Mouse (Mus musculus): ENCODE results near the gene Fam72a. TPM values are rescaled to one million over a fixed set of nuclear protein-coding genes. Genes with fewer than 3 reads are reported as not detected.

Gene Fam72a
- polyA plus RNA-seq, 1 experiment: 0.14 TPM

- Histone ChIP-seq H3K27me3 (ENCODE audit: control insufficient read depth, insufficient read depth, low read length) (no peaks in the 10 kb centered on the region), H3K36me3 (ENCODE audit: control insufficient read depth, insufficient read depth, low read length) (no peaks in the 10 kb centered on the region), H3K27ac (ENCODE audit: insufficient read depth, low read length) (no peak overlapping the region), H3K4me3 (ENCODE audit: extremely low read depth, insufficient read depth, insufficient read length) (no peak overlapping the region), H3K4me1 (ENCODE audit: control insufficient read depth, insufficient read depth, insufficient read length) (no peaks in the 10 kb centered on the region)
- DNase-seq (ENCODE audit: low read depth in 1 of 2, low spot score in 2 of 2): no peak
- TF ChIP-seq CTCF (IDR thresholded peaks at IDR 0.05; ENCODE audit: extremely low read depth, insufficient read depth, insufficient read length, insufficient replicate concordance) (no peak), POLR2A (IDR thresholded peaks at IDR 0.05; ENCODE audit: low read depth, low read length) (no peak)
- 81% methylated on average over 3 of the region's 3 CpGs for WGBS
These were observed 15.8 kb upstream of the Fam72a start for GRCm38 (mm10) chr1:131511661-131512500.

DNA sequence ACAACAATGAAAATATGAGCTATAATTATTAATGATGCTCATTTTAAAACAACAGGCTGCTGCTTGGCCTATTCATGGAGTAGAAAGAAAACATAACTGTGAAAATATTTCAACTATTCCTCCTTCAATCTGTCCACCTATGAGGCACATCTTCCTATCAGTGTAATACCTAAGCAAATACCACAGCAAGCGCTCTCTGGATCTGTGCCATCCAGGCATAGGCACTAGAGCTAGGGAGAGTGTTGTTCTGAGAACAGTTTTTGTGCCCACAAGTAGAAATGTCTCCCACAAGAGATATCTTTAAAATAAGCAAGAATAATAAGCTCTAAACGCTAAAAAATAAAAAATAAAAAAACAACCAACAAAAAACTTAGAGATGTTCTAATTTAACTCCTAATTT is 14.6 kb upstream of the Fam72a start:
- no peaks in the 10 kb centered on the region for H3K36me3 ChIP-seq (ENCODE audit: control insufficient read depth, insufficient read depth, low read length)
- H3K4me1 ChIP-seq (ENCODE audit: control insufficient read depth, insufficient read depth, insufficient read length): no peaks in the 10 kb centered on the region
- no peak for TF ChIP-seq CTCF (IDR thresholded peaks at IDR 0.05; ENCODE audit: extremely low read depth, insufficient read depth, insufficient read length, insufficient replicate concordance)
- TF ChIP-seq POLR2A (IDR thresholded peaks at IDR 0.05; ENCODE audit: low read depth, low read length): no peak
- H3K27ac ChIP-seq (ENCODE audit: insufficient read depth, low read length): no peak overlapping the region
- H3K27me3 ChIP-seq (ENCODE audit: control insufficient read depth, insufficient read depth, low read length): no peaks in the 10 kb centered on the region
- 94% methylated on average over 2 of the region's 2 CpGs for WGBS
- H3K4me3 ChIP-seq (ENCODE audit: extremely low read depth, insufficient read depth, insufficient read length): no peak overlapping the region
- no peak for DNase-seq (ENCODE audit: low read depth in 1 of 2, low spot score in 2 of 2)

GRCm38 (mm10) chr1:131514197-131514596 is 13.5 kb upstream of the Fam72a start:
- no peak for DNase-seq (ENCODE audit: low read depth in 1 of 2, low spot score in 2 of 2)
- TF ChIP-seq POLR2A (IDR thresholded peaks at IDR 0.05; ENCODE audit: low read depth, low read length) (no peak), CTCF (IDR thresholded peaks at IDR 0.05; ENCODE audit: extremely low read depth, insufficient read depth, insufficient read length, insufficient replicate concordance) (no peak)
- Histone ChIP-seq H3K27me3 (ENCODE audit: control insufficient read depth, insufficient read depth, low read length) (no peaks in the 10 kb centered on the region), H3K4me1 (ENCODE audit: control insufficient read depth, insufficient read depth, insufficient read length) (no peaks in the 10 kb centered on the region), H3K27ac (ENCODE audit: insufficient read depth, low read length) (no peak overlapping the region), H3K4me3 (ENCODE audit: extremely low read depth, insufficient read depth, insufficient read length) (no peak overlapping the region), H3K36me3 (ENCODE audit: control insufficient read depth, insufficient read depth, low read length) (no peaks in the 10 kb centered on the region)
- WGBS: 82% methylated on average over 1 of the region's 1 CpGs

DNA sequence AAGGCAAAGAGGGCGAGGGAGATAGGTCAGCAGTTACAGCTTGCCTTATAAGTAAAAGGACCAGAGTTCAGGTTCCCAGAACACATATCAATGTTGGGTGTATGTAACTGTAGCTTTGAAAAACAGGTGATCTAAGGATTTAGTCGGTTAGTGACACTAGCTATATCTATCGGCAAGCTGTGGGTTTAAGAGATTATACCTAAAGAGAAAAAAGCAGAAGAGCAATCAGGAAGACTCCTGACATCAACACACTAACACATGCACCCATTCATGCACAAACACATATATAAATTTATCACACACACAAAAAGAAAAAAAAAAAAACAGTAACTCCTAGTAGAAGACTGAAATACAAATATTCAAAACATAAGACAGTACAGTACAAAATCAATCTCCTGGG is 11.1 kb upstream of the Fam72a start:
- 86% methylated on average over 3 of the region's 3 CpGs for WGBS
- H3K36me3 ChIP-seq (ENCODE audit: control insufficient read depth, insufficient read depth, low read length): no peaks in the 10 kb centered on the region

GRCm38 (mm10) chr1:131523794-131524193 is 3.9 kb upstream of the Fam72a start:
- Histone ChIP-seq H3K4me1 (ENCODE audit: control insufficient read depth, insufficient read depth, insufficient read length) (peaks cover 10% of the 10 kb centered on the region), H3K36me3 (ENCODE audit: control insufficient read depth, insufficient read depth, low read length) (no peaks in the 10 kb centered on the region), H3K27ac (ENCODE audit: insufficient read depth, low read length) (no peak overlapping the region), H3K4me3 (ENCODE audit: extremely low read depth, insufficient read depth, insufficient read length) (no peak overlapping the region), H3K27me3 (ENCODE audit: control insufficient read depth, insufficient read depth, low read length) (no peaks in the 10 kb centered on the region)
- DNase-seq (ENCODE audit: low read depth in 1 of 2, low spot score in 2 of 2): no peak
- TF ChIP-seq CTCF (IDR thresholded peaks at IDR 0.05; ENCODE audit: extremely low read depth, insufficient read depth, insufficient read length, insufficient replicate concordance) (no peak), POLR2A (IDR thresholded peaks at IDR 0.05; ENCODE audit: low read depth, low read length) (no peak)
- 83% methylated on average over 3 of the region's 3 CpGs for WGBS

More for the DNA sequence above, 11.1 kb upstream of the Fam72a start:
- no peak for TF ChIP-seq POLR2A (IDR thresholded peaks at IDR 0.05; ENCODE audit: low read depth, low read length)
- TF ChIP-seq CTCF (IDR thresholded peaks at IDR 0.05; ENCODE audit: extremely low read depth, insufficient read depth, insufficient read length, insufficient replicate concordance): no peak
- no peak for DNase-seq (ENCODE audit: low read depth in 1 of 2, low spot score in 2 of 2)
- Histone ChIP-seq H3K4me1 (ENCODE audit: control insufficient read depth, insufficient read depth, insufficient read length) (no peaks in the 10 kb centered on the region), H3K27me3 (ENCODE audit: control insufficient read depth, insufficient read depth, low read length) (no peaks in the 10 kb centered on the region), H3K4me3 (ENCODE audit: extremely low read depth, insufficient read depth, insufficient read length) (no peak overlapping the region), H3K27ac (ENCODE audit: insufficient read depth, low read length) (no peak overlapping the region)

DNA sequence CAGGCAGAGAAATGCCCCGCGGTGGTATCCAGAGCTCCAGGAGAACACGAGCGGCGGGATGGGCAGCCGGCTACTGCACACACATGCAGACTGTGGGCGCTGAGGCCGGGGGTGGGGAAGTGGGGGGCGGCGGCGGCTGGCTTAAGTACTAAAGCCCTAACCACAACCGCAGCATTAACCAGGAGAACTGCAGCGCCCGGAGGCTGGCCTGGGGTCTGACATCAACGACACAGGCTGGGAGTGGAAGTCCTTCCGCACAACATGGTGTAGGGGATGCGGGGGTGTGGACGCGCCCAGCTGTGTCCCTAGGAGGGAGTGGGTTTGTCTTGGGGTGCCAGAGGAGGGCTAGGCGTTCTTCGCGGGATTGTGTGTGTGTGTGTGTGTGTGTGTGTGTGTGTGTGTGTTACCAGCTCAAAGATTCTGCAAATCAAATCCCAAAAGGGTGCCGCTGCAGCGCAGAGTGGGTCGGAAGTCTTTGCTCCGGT is 2.6 kb upstream of the Fam72a start:
- H3K36me3 ChIP-seq (ENCODE audit: control insufficient read depth, insufficient read depth, low read length): no peaks in the 10 kb centered on the region
- peaks cover 10% of the 10 kb centered on the region for H3K4me1 ChIP-seq (ENCODE audit: control insufficient read depth, insufficient read depth, insufficient read length)
- TF ChIP-seq CTCF (IDR thresholded peaks at IDR 0.05; ENCODE audit: extremely low read depth, insufficient read depth, insufficient read length, insufficient replicate concordance) (no peak), POLR2A (IDR thresholded peaks at IDR 0.05; ENCODE audit: low read depth, low read length) (no peak)
- H3K4me3 ChIP-seq (ENCODE audit: extremely low read depth, insufficient read depth, insufficient read length): peak overlapping the region; percentile 90
- DNase-seq (ENCODE audit: low read depth in 1 of 2, low spot score in 2 of 2): peak in 1 of 2 experiments; percentile 47
- H3K27ac ChIP-seq (ENCODE audit: insufficient read depth, low read length): no peak overlapping the region
- whole genome bisulfite sequencing: 2% methylated on average over 26 of the region's 26 CpGs
- H3K27me3 ChIP-seq (ENCODE audit: control insufficient read depth, insufficient read depth, low read length): no peaks in the 10 kb centered on the region
